Comparison of ENCODE assay signal across 15 mouse cellular contexts in genomic region chr16:96754381-96754780, GRCm38 (mm10).
DNase-seq lines count a peak whose midpoint lies in the region; ATAC-seq and TF ChIP-seq lines count a peak whose summit lies in the region.
"Had no signal": no experiment of that assay in that cellular context is flagged by ENCODE, and none has a peak within 500 bp of the region (broad histone marks: within the 10 kb centered on the region; RNA-seq: fewer than 3 reads in every experiment).

No protein-coding gene starts in this region.

- H3K27me3 ChIP-seq in hindbrain, embryonic 12.5 days: no peaks in the 10 kb centered on the region
- H3K27me3 ChIP-seq in hindbrain, embryonic 10.5 days (ENCODE audit: insufficient read depth, poor library complexity, severe bottlenecking): no peaks in the 10 kb centered on the region
- no peaks in the 10 kb centered on the region for H3K27me3 ChIP-seq in hindbrain, embryonic 15.5 days
- no peaks in the 10 kb centered on the region for H3K27me3 ChIP-seq in midbrain, postnatal 0 days (ENCODE audit: insufficient read depth, low read length)
- no peaks in the 10 kb centered on the region for H3K27me3 ChIP-seq in intestine, postnatal 0 days (replicated peaks; ENCODE audit: control insufficient read depth, insufficient read depth, low read length)
- H3K27me3 ChIP-seq: CH12.LX; liver, embryonic 15.5 days had no signal

- no peak for ATAC-seq in hindbrain, embryonic 12.5 days (ENCODE audit: low FRiP score)
- ATAC-seq in hindbrain, embryonic 15.5 days (ENCODE audit: low FRiP score, low read depth): no peak
- ATAC-seq in midbrain, postnatal 0 days (ENCODE audit: low FRiP score): no peak
- ATAC-seq in granulocyte monocyte progenitor cell, adult 5-6 weeks (replicated peaks; ENCODE audit: poor library complexity, severe bottlenecking): no peak
- no peak for ATAC-seq in intestine, postnatal 0 days
- ATAC-seq: intestine, embryonic 16.5 days; lung, postnatal 0 days had no signal

- no peaks in the 10 kb centered on the region for H3K9me3 ChIP-seq in hindbrain, embryonic 12.5 days (replicated peaks)
- no peaks in the 10 kb centered on the region for H3K9me3 ChIP-seq in hindbrain, embryonic 10.5 days
- H3K9me3 ChIP-seq in hindbrain, embryonic 15.5 days: no peaks in the 10 kb centered on the region
- no peaks in the 10 kb centered on the region for H3K9me3 ChIP-seq in midbrain, postnatal 0 days (ENCODE audit: low read length)
- H3K9me3 ChIP-seq in intestine, postnatal 0 days (ENCODE audit: control insufficient read depth): no peaks in the 10 kb centered on the region
- H3K9me3 ChIP-seq: heart, embryonic 13.5 days; liver, embryonic 15.5 days had no signal

- H3K4me2 ChIP-seq in hindbrain, embryonic 12.5 days (replicated peaks): no peak overlapping the region
- H3K4me2 ChIP-seq in hindbrain, embryonic 15.5 days: no peak overlapping the region
- H3K4me2 ChIP-seq in midbrain, postnatal 0 days (ENCODE audit: low read depth, low read length, poor library complexity, severe bottlenecking): no peak overlapping the region
- H3K4me2 ChIP-seq in intestine, postnatal 0 days (replicated peaks; ENCODE audit: low read depth): no peak overlapping the region
- H3K4me2 ChIP-seq: heart, embryonic 13.5 days; liver, embryonic 15.5 days had no signal

- H3K4me3 ChIP-seq in hindbrain, embryonic 12.5 days: no peak overlapping the region
- H3K4me3 ChIP-seq in hindbrain, embryonic 10.5 days: no peak overlapping the region
- H3K4me3 ChIP-seq in hindbrain, embryonic 15.5 days: no peak overlapping the region
- no peak overlapping the region for H3K4me3 ChIP-seq in midbrain, postnatal 0 days (ENCODE audit: low read depth, low read length)
- H3K4me3 ChIP-seq in intestine, postnatal 0 days (ENCODE audit: low read depth, low read length): no peak overlapping the region
- H3K4me3 ChIP-seq: heart, embryonic 13.5 days; liver, embryonic 15.5 days had no signal

- 0 out of 2 replicates have a peak overlapping the region, but pooled peaks have one; percentile 52 for H3K27ac ChIP-seq in hindbrain, embryonic 12.5 days
- H3K27ac ChIP-seq in hindbrain, embryonic 10.5 days: no peak overlapping the region
- peak overlapping the region; percentile 63 for H3K27ac ChIP-seq in hindbrain, embryonic 15.5 days (replicated peaks)
- H3K27ac ChIP-seq in midbrain, postnatal 0 days (ENCODE audit: low read depth, low read length): peak overlapping the region; percentile 68
- H3K27ac ChIP-seq in intestine, postnatal 0 days (ENCODE audit: low read depth, low read length): no peak overlapping the region
- H3K27ac ChIP-seq: heart, embryonic 13.5 days; liver, embryonic 15.5 days had no signal

- no peak for TF ChIP-seq POLR2A in brain, embryonic 14.5 days (IDR thresholded peaks at IDR 0.05; ENCODE audit: borderline replicate concordance, extremely low read depth, insufficient read depth, insufficient read length, poor library complexity, severe bottlenecking)

- DNase-seq in hindbrain, embryonic 10.5 days (ENCODE audit: low spot score): no peak
- peak; percentile 81 for DNase-seq in brain, embryonic 14.5 days (ENCODE audit: low read depth)
- DNase-seq in midbrain, postnatal 0 days (ENCODE audit: low spot score): no peak
- DNase-seq: adrenal gland, adult 2 months; heart, postnatal 36 days; thymus, postnatal 36 days had no signal

- 59% methylated on average over 6 of the region's 6 CpGs for WGBS in hindbrain, embryonic 12.5 days
- WGBS in hindbrain, embryonic 10.5 days: 43% methylated on average over 6 of the region's 6 CpGs
- 36% methylated on average over 6 of the region's 6 CpGs for WGBS in hindbrain, embryonic 15.5 days
- 16% methylated on average over 6 of the region's 6 CpGs for WGBS in midbrain, postnatal 0 days
- 67% methylated on average over 6 of the region's 6 CpGs for WGBS in intestine, postnatal 0 days

- H3K9ac ChIP-seq in hindbrain, embryonic 12.5 days: no peak overlapping the region
- H3K9ac ChIP-seq in hindbrain, embryonic 15.5 days: no peak overlapping the region
- H3K9ac ChIP-seq in midbrain, postnatal 0 days (replicated peaks; ENCODE audit: low read length, poor library complexity, severe bottlenecking): no peak overlapping the region
- H3K9ac ChIP-seq in intestine, postnatal 0 days (ENCODE audit: low read depth, low read length): no peak overlapping the region
- H3K9ac ChIP-seq: heart, embryonic 13.5 days; liver, embryonic 15.5 days had no signal

- no peaks in the 10 kb centered on the region for H3K36me3 ChIP-seq in hindbrain, embryonic 12.5 days
- H3K36me3 ChIP-seq in hindbrain, embryonic 10.5 days: no peaks in the 10 kb centered on the region
- no peaks in the 10 kb centered on the region for H3K36me3 ChIP-seq in hindbrain, embryonic 15.5 days
- no peaks in the 10 kb centered on the region for H3K36me3 ChIP-seq in midbrain, postnatal 0 days (ENCODE audit: insufficient read depth, low read length)
- no peaks in the 10 kb centered on the region for H3K36me3 ChIP-seq in intestine, postnatal 0 days (ENCODE audit: control insufficient read depth, insufficient read depth)
- H3K36me3 ChIP-seq: heart, embryonic 13.5 days; liver, embryonic 15.5 days had no signal

- TF ChIP-seq CTCF in brain, embryonic 14.5 days (IDR thresholded peaks at IDR 0.05; ENCODE audit: borderline replicate concordance, extremely low read depth, insufficient read depth, insufficient read length): no peak
- TF ChIP-seq CTCF in midbrain, postnatal 0 days (IDR thresholded peaks at IDR 0.05): no peak
- no peak for TF ChIP-seq CTCF in intestine, postnatal 0 days (IDR thresholded peaks at IDR 0.05; ENCODE audit: low read depth)

- peaks cover 33% of the 10 kb centered on the region for H3K4me1 ChIP-seq in hindbrain, embryonic 12.5 days
- H3K4me1 ChIP-seq in hindbrain, embryonic 10.5 days (replicated peaks): peaks cover 37% of the 10 kb centered on the region
- peaks cover 53% of the 10 kb centered on the region for H3K4me1 ChIP-seq in hindbrain, embryonic 15.5 days (replicated peaks)
- H3K4me1 ChIP-seq in midbrain, postnatal 0 days (ENCODE audit: insufficient read depth, low read length): peaks cover 27% of the 10 kb centered on the region
- H3K4me1 ChIP-seq in intestine, postnatal 0 days (replicated peaks; ENCODE audit: control insufficient read depth, insufficient read depth, low read length): no peaks in the 10 kb centered on the region
- H3K4me1 ChIP-seq: liver, embryonic 15.5 days had no signal

Comparison
In these comparisons a context has a peak if more than half of its experiments do, and no peak if none do; other contexts are left out.
1. H3K27ac ChIP-seq: peak in hindbrain, embryonic 12.5 days (single experiment), hindbrain, embryonic 15.5 days (single experiment) and midbrain, postnatal 0 days (single experiment); none in hindbrain, embryonic 10.5 days (single experiment) and intestine, postnatal 0 days (single experiment).